Mouse (Mus musculus) heart, embryonic 11.5 days (tissue): ENCODE data around the gene Socs5. TPM values are rescaled to one million over a fixed set of nuclear protein-coding genes. Genes with fewer than 3 reads are reported as not detected.

Experiments
- ATAC-seq: fragments of 200-750 bp; cut with Nextera tagmentation; replicated peaks from 2 replicates; pipeline ENCODE4 v1.8.0; 2017; ENCODE audit warnings: moderate library complexity; ENCODE audit not compliant: insufficient number of reproducible peaks, low FRiP score, low TSS enrichment
- H3K27ac ChIP-seq: fragments of 300-500 bp; sonication (generic); 2 replicates; pipeline ENCODE4 v1.5.1; 2014; ENCODE audit warnings: mild to moderate bottlenecking, low read depth, low read length
- H3K27me3 ChIP-seq: fragments of 300-500 bp; sonication (generic); 2 replicates; pipeline ENCODE4 v1.6.1; 2014; ENCODE audit warnings: mild to moderate bottlenecking, low read length, mixed read lengths; ENCODE audit not compliant: control insufficient read depth, insufficient read depth
- H3K36me3 ChIP-seq: fragments of 300-500 bp; sonication (generic); 2 replicates; pipeline ENCODE4 v1.6.1; 2014; ENCODE audit warnings: mild to moderate bottlenecking, low read length, moderate library complexity, mixed read lengths; ENCODE audit not compliant: control insufficient read depth, insufficient read depth
- H3K4me1 ChIP-seq: fragments of 300-500 bp; sonication (generic); 2 replicates; pipeline ENCODE4 v1.6.1; 2014; ENCODE audit warnings: low read length; ENCODE audit not compliant: control insufficient read depth, insufficient read depth
- H3K4me2 ChIP-seq: fragments of 300-500 bp; sonication (generic); 2 replicates; pipeline ENCODE4 v1.6.1; 2014; ENCODE audit warnings: mild to moderate bottlenecking, moderate library complexity
- H3K4me3 ChIP-seq: fragments of 300-500 bp; sonication (generic); 2 replicates; pipeline ENCODE4 v1.5.1; 2014; ENCODE audit warnings: low read depth, low read length
- H3K9ac ChIP-seq: fragments of 300-500 bp; sonication (generic); 2 replicates; pipeline ENCODE4 v1.6.1; 2014; ENCODE audit warnings: mild to moderate bottlenecking, low read depth, low read length, moderate library complexity
- H3K9me3 ChIP-seq: fragments of 300-500 bp; sonication (generic); replicated peaks from 2 replicates; pipeline ENCODE4 v1.6.1; 2016; ENCODE audit warnings: low read length; ENCODE audit not compliant: control insufficient read depth
- WGBS: fragments of 180-500 bp; shearing (Covaris S2); extraction: QIAGEN DNeasy Blood & Tissue Kit; methylation state at CpG from one replicate; pipeline ENCODE4 v1.1.7; 2014; ENCODE audit not compliant: insufficient replicate concordance; 5-methylcytosine and 5-hydroxymethylcytosine counted together
- polyA plus RNA-seq: library from polyadenylated mRNA; unstranded; fragments of >200 nt; fragmentation: Nextera tagmentation; extraction: Ambion mirVana; gene quantifications from 2 replicates; pipeline ENCODE4 v1.2.1, GENCODE M21; 2014

Socs5 gene
- polyA plus RNA-seq, 1 experiment from 2014 or later = 11.9 TPM

DNA sequence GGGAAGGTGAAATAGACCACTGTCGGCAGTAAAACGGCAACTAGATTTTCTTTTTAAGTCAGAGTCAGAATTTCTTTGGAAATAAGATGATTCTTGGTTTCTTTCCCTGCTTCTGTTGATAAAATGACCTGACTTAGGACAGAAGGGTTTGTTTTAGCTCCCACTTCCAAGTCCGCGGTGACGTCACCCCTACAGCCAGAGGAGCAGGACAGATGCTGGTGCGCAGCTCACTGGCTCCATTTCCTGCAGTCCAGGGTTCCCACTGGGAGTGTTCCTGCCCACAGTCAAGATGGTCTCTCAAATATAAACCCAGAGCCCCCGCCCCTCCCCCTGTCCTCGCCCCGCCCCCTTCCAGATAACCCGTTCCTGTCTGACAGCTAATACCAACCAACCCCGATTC lies 34.8 kb downstream of the Socs5 start:
- no peak for ATAC-seq
- peaks cover 3% of the 10 kb centered on the region; the same call in 1 of the 2 replicates for H3K9me3 ChIP-seq
- H3K27ac ChIP-seq = no peak overlapping the region
- WGBS = 40% methylated on average over 11 of the region's 11 CpGs
- H3K27me3 ChIP-seq = no peaks in the 10 kb centered on the region
- no peak overlapping the region for H3K4me3 ChIP-seq
- H3K36me3 ChIP-seq = no peaks in the 10 kb centered on the region
- H3K4me1 ChIP-seq = no peaks in the 10 kb centered on the region
- H3K4me2 ChIP-seq = peak overlapping the region; percentile 19
- no peak overlapping the region for H3K9ac ChIP-seq

DNA sequence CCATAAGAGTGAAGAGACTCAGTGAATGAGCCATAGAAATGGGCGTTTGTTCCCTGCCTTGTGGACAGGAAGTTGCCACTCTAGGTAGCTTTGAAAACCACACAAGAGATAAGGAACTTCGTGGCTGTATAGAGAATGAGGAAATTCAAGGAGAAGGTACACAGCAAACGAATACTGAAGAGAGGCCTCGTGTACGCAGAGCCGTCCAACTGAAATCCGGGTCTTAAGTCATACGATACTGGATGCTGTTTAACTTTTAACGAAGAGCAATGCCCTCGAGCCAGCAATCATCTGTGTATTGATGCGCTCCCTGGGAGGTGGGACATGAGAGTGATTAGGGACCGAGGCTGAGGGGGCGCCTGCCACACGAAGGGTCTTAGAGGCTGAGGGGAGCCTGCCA lies 35.7 kb downstream of the Socs5 start:
- 72% methylated on average over 14 of the region's 14 CpGs for WGBS
- Histone ChIP-seq H3K27me3 (no peaks in the 10 kb centered on the region), H3K4me3 (no peak overlapping the region), H3K4me2 (no peak overlapping the region), H3K9ac (no peak overlapping the region), H3K9me3 (peaks cover 3% of the 10 kb centered on the region; the same call in 1 of the 2 replicates), H3K36me3 (no peaks in the 10 kb centered on the region), H3K27ac (no peak overlapping the region), H3K4me1 (no peaks in the 10 kb centered on the region)
- ATAC-seq = no peak

DNA sequence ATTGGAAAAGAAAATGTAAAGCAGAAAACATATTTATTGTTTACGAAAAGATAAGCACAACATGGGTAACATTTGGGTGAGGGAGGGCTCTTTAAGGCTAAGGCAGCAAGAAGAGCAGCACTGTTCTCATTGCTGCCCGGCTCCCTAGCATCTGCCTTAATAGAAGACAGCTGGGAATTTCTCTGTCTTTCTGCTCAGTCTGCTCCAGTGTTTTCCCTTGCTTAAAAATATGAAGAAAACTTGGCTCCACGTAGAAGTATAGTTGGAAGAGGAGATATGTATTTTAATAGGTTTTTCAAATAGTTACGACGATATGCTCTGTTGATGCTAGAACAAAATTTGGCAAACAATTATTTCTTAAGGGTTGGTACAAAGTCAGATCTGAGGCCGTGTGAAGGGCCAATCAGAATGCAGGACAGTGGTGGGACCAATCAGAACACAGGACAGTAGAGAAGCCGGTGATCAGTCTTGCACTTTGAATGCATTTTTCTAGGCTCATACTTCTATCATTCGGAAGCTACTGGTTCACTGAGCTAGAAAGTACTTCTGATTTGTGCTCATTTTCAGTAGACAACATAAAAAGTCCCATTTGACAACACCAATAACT lies 39.0 kb downstream of the Socs5 start:
- Histone ChIP-seq H3K4me1 (no peaks in the 10 kb centered on the region), H3K27ac (no peak overlapping the region), H3K9ac (no peak overlapping the region), H3K9me3 (peaks cover 3% of the 10 kb centered on the region; the same call in 1 of the 2 replicates), H3K36me3 (no peaks in the 10 kb centered on the region), H3K4me2 (no peak overlapping the region), H3K4me3 (no peak overlapping the region), H3K27me3 (no peaks in the 10 kb centered on the region)
- ATAC-seq = no peak
- WGBS = 78% methylated on average over 8 of the region's 8 CpGs

DNA sequence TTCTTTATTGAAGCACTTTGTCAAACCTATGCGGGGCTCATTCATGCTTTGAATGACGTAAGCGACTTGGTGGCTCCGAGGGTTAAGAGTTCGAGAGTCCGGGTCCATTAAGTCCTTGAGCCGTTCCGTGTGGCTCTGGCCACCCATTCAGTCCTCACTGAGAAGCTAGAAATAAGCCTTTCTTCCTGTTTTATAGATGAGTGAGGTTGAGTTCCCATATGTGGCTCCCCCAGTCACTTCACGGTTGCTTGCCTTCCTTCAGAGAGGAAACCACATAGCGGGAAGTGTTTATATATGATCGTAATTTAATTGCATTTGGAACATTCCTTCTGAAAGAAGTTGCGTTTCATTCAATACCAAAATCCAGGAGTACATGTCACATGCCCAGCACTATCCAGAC lies 42.3 kb downstream of the Socs5 start:
- WGBS = 89% methylated on average over 12 of the region's 12 CpGs
- no peak overlapping the region for H3K27ac ChIP-seq
- H3K36me3 ChIP-seq = no peaks in the 10 kb centered on the region
- peaks cover 3% of the 10 kb centered on the region; the same call in 1 of the 2 replicates for H3K9me3 ChIP-seq
- no peak overlapping the region for H3K4me2 ChIP-seq
- H3K4me3 ChIP-seq = no peak overlapping the region
- H3K9ac ChIP-seq = no peak overlapping the region
- no peaks in the 10 kb centered on the region for H3K27me3 ChIP-seq
- ATAC-seq = no peak
- H3K4me1 ChIP-seq = peaks cover 3% of the 10 kb centered on the region; the same call in 1 of the 2 replicates

DNA sequence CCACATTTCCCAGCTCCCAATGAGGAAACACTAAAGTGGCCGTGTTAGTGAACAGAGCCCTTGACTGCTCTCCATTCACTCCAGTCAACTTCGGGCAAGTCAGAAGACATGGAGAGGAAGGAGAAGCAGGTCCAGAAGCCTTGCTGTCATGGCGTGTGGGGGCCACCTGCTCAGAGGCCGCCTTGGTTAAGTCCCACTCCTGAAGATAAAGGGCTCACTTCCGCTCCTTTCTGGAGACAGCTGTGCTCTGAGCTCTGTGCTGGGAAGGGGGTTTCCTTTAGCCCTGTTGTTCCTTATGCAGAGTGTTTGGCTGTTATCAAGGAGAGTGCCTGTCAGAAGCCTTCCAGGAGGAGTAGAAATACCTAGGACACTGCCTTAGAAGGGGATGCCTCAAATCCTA lies 45.5 kb downstream of the Socs5 start:
- H3K9me3 ChIP-seq = no peaks in the 10 kb centered on the region
- no peak overlapping the region for H3K4me3 ChIP-seq
- H3K4me2 ChIP-seq = no peak overlapping the region
- no peaks in the 10 kb centered on the region for H3K27me3 ChIP-seq
- WGBS = 23% methylated on average over 5 of the region's 5 CpGs
- no peak overlapping the region for H3K9ac ChIP-seq
- no peaks in the 10 kb centered on the region for H3K36me3 ChIP-seq
- H3K4me1 ChIP-seq = peaks cover 11% of the 10 kb centered on the region
- no peak overlapping the region for H3K27ac ChIP-seq
- no peak for ATAC-seq

DNA sequence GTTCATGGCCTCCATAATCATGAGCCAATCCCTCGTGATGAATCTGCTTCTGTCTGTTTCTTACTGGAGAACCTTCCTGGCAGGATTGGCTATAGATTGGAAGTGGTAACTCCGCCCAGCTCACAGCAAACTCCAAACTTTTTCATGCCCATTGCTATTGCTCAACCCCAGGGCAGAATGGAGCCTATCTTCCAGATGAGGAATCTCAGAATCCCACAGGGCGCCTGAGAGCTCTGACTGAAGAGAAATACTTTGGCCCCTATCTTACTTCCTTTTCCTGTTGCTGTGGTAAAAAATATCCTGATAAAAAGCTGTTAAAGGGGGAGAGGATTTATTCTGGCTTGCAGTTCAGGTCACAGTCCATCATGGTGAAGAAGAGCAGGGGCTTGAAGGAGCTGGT lies 48.2 kb downstream of the Socs5 start:
- ATAC-seq = no peak
- 57% methylated on average over 3 of the region's 3 CpGs for WGBS
- Histone ChIP-seq H3K36me3 (no peaks in the 10 kb centered on the region), H3K9me3 (no peaks in the 10 kb centered on the region), H3K27me3 (no peaks in the 10 kb centered on the region), H3K9ac (no peak overlapping the region), H3K4me2 (no peak overlapping the region), H3K4me3 (no peak overlapping the region), H3K4me1 (peaks cover 11% of the 10 kb centered on the region), H3K27ac (no peak overlapping the region)

DNA sequence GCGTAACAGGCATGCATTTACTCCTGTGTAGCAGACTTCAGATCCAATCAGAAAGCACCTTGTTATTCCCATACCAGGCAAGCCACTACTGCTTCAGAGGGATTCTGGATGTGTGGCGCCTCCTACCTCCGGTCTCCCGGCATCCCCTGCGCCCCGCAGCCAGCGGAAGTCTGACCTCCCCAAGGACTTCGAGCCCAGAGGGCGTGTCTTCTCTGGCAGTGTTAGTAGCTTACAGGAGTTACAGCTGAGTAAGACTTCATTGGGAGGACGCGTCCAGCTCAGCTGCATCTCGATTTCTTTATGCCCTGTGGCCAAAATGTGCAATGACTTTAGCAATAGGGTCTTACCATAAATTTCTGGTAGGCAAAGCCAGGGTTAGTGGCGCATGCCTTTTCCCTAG lies 50.3 kb downstream of the Socs5 start:
- no peak overlapping the region for H3K27ac ChIP-seq
- H3K4me1 ChIP-seq = peaks cover 11% of the 10 kb centered on the region
- H3K4me3 ChIP-seq = no peak overlapping the region
- no peak overlapping the region for H3K4me2 ChIP-seq
- H3K36me3 ChIP-seq = no peaks in the 10 kb centered on the region
- ATAC-seq = no peak
- H3K27me3 ChIP-seq = no peaks in the 10 kb centered on the region
- no peak overlapping the region for H3K9ac ChIP-seq
- no peaks in the 10 kb centered on the region for H3K9me3 ChIP-seq
- WGBS = 64% methylated on average over 13 of the region's 13 CpGs

DNA sequence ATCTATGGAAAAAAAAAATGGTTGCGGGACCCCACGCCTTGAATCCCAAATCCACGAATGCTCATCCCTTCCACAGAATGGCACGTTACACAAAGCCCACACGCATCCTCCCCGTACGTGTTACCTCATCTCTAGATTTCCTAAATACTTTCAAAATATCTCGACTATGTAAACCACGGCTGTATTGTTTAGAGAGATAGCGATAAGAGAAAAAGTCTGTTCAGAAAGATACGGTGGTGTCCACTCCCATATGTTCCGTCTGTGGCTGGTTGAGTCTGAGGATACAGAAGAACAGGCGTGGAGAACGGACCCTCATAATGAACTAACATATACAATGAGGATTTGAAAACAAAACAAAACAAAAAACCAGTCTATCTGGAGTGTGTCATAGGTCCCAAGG lies 51.1 kb downstream of the Socs5 start:
- Histone ChIP-seq H3K9ac (no peak overlapping the region), H3K4me3 (no peak overlapping the region), H3K27me3 (no peaks in the 10 kb centered on the region), H3K4me1 (peaks cover 7% of the 10 kb centered on the region), H3K27ac (no peak overlapping the region), H3K9me3 (no peaks in the 10 kb centered on the region), H3K36me3 (no peaks in the 10 kb centered on the region), H3K4me2 (no peak overlapping the region)
- WGBS = 65% methylated on average over 14 of the region's 14 CpGs
- no peak for ATAC-seq

DNA sequence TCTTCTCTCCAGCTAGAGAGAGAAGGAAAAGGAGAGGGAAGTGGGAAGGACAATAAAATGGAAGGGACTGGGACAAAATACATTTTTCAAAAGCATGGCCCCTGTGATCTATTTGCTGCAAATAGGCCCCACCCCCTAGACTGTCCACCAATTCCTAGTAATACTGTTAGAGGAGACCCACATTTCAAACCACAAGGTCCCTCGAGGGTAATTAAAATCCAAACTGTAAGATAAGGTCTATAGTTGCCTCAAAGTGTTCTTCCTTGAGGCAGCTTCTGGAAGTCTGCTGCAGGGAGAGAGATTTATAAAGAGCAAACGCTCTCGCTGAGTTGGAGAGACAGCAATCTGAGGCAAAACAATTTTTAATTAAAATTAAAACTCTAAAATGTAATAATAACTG lies 52.8 kb downstream of the Socs5 start:
- H3K27ac ChIP-seq = no peak overlapping the region
- H3K9me3 ChIP-seq = no peaks in the 10 kb centered on the region
- H3K9ac ChIP-seq = no peak overlapping the region
- peaks cover 7% of the 10 kb centered on the region for H3K4me1 ChIP-seq
- no peak for ATAC-seq
- H3K36me3 ChIP-seq = no peaks in the 10 kb centered on the region
- no peak overlapping the region for H3K4me3 ChIP-seq
- WGBS = 78% methylated on average over 3 of the region's 3 CpGs
- no peaks in the 10 kb centered on the region for H3K27me3 ChIP-seq
- no peak overlapping the region for H3K4me2 ChIP-seq
